Mouse (Mus musculus) intestine, postnatal 0 days (tissue): ENCODE measurements at regions not wholly inside any gene's neighbourhood (a gene's known extent, or its start where the extent isn't known, plus 50 kb on each side); places are given as distances from the start of the nearest gene placed in this dataset.

Source experiments
- ATAC-seq: fragments of 200-750 bp; cut with Nextera tagmentation; 2 replicates; pipeline ENCODE4 v1.8.0; 2017; ENCODE audit warnings: mild to moderate bottlenecking, moderate TSS enrichment, moderate library complexity
- H3K27ac ChIP-seq: fragments of 300-500 bp; sonication (generic); 2 replicates; pipeline ENCODE4 v1.5.1; 2014; ENCODE audit warnings: mild to moderate bottlenecking, low read depth, low read length, moderate library complexity
- H3K27me3 ChIP-seq: fragments of 300-500 bp; sonication (generic); replicated peaks from 2 replicates; pipeline ENCODE4 v1.6.1; 2014; ENCODE audit warnings: low read length, mixed read lengths; ENCODE audit not compliant: control insufficient read depth, insufficient read depth
- H3K36me3 ChIP-seq: fragments of 300-500 bp; sonication (generic); 2 replicates; pipeline ENCODE4 v1.6.1; 2014; ENCODE audit warnings: mild to moderate bottlenecking, moderate library complexity; ENCODE audit not compliant: control insufficient read depth, insufficient read depth
- H3K4me1 ChIP-seq: fragments of 300-500 bp; sonication (generic); replicated peaks from 2 replicates; pipeline ENCODE4 v1.6.1; 2014; ENCODE audit warnings: antibody characterized with exemption, low read length, mixed read lengths; ENCODE audit not compliant: control insufficient read depth, insufficient read depth
- H3K4me2 ChIP-seq: fragments of 300-500 bp; sonication (generic); replicated peaks from 2 replicates; pipeline ENCODE4 v1.6.1; 2014; ENCODE audit warnings: low read depth, mild to moderate bottlenecking, moderate library complexity
- H3K4me3 ChIP-seq: fragments of 300-500 bp; sonication (generic); 2 replicates; pipeline ENCODE4 v1.5.1; 2014; ENCODE audit warnings: low read depth, low read length
- H3K9ac ChIP-seq: fragments of 300-500 bp; sonication (generic); 2 replicates; pipeline ENCODE4 v1.6.1; 2014; ENCODE audit warnings: mild to moderate bottlenecking, low read depth, low read length
- H3K9me3 ChIP-seq: fragments of 300-500 bp; sonication (generic); 2 replicates; pipeline ENCODE4 v1.6.1; 2016; ENCODE audit warnings: mixed run types; ENCODE audit not compliant: control insufficient read depth
- CTCF ChIP-seq: sonication (generic); IDR thresholded peaks from 2 replicates; pipeline ENCODE4 v1.5.1; 2016; ENCODE audit warnings: low read depth, mild to moderate bottlenecking, control low read depth, antibody characterized with exemption, moderate library complexity
- WGBS: fragments of 180-500 bp; shearing (Covaris S2); extraction: QIAGEN DNeasy Blood & Tissue Kit; methylation state at CpG from one replicate; pipeline ENCODE4 v1.1.7; 2014; 5-methylcytosine and 5-hydroxymethylcytosine counted together

DNA sequence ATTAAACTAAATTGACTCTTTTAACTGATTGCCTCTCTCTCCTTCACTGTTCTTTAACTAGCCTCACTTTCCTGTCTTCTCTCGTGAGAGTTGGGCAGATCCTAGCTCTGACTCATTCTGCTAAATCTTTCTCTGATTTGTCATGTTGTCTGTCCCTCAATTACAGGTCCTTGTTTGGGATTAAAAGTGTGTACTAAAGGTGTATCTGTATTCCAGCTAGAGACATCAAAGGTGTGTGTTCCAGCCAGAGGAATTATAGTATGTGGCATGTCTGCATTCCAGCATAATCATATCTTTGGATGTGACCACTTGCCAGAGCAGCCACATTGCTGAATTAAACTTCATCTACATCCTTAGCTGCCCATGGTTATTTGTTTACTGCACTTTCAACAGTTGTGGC lies 167.5 kb upstream of the Fam83b start:
- TF ChIP-seq CTCF: no peak
- Histone ChIP-seq H3K9ac (no peak overlapping the region), H3K4me2 (no peak overlapping the region), H3K4me1 (no peaks in the 10 kb centered on the region), H3K27me3 (no peaks in the 10 kb centered on the region), H3K36me3 (no peaks in the 10 kb centered on the region), H3K4me3 (no peak overlapping the region), H3K9me3 (no peaks in the 10 kb centered on the region), H3K27ac (no peak overlapping the region)
- ATAC-seq: no peak
- WGBS: 39% methylated on average over 1 of the region's 1 CpGs

GRCm38 (mm10) chr9:76733812-76734211 lies 166.9 kb upstream of the Fam83b start:
- no peak for ATAC-seq
- Histone ChIP-seq H3K9ac (no peak overlapping the region), H3K27ac (no peak overlapping the region), H3K36me3 (no peaks in the 10 kb centered on the region), H3K4me1 (no peaks in the 10 kb centered on the region), H3K9me3 (no peaks in the 10 kb centered on the region), H3K4me3 (no peak overlapping the region), H3K27me3 (no peaks in the 10 kb centered on the region), H3K4me2 (no peak overlapping the region)
- TF ChIP-seq CTCF: no peak

GRCm38 (mm10) chr9:76722881-76723280 lies 156.0 kb upstream of the Fam83b start:
- Histone ChIP-seq H3K4me2 (no peak overlapping the region), H3K4me1 (no peaks in the 10 kb centered on the region), H3K4me3 (no peak overlapping the region), H3K27ac (no peak overlapping the region), H3K36me3 (no peaks in the 10 kb centered on the region), H3K9me3 (no peaks in the 10 kb centered on the region), H3K9ac (no peak overlapping the region), H3K27me3 (no peaks in the 10 kb centered on the region)
- no peak for ATAC-seq
- 72% methylated on average over 3 of the region's 3 CpGs for WGBS
- no peak for TF ChIP-seq CTCF

GRCm38 (mm10) chr9:76715852-76716251 lies 148.9 kb upstream of the Fam83b start:
- H3K27me3 ChIP-seq: no peaks in the 10 kb centered on the region
- no peak overlapping the region for H3K9ac ChIP-seq
- no peaks in the 10 kb centered on the region for H3K36me3 ChIP-seq
- TF ChIP-seq CTCF: no peak
- H3K9me3 ChIP-seq: no peaks in the 10 kb centered on the region
- no peak overlapping the region for H3K4me2 ChIP-seq
- 76% methylated on average over 1 of the region's 1 CpGs for WGBS
- no peak overlapping the region for H3K27ac ChIP-seq
- no peak overlapping the region for H3K4me3 ChIP-seq
- no peak for ATAC-seq
- no peaks in the 10 kb centered on the region for H3K4me1 ChIP-seq

- Histone ChIP-seq H3K9me3 (no peaks in the 10 kb centered on the region), H3K4me2 (no peak overlapping the region), H3K4me1 (no peaks in the 10 kb centered on the region), H3K27me3 (no peaks in the 10 kb centered on the region), H3K36me3 (no peaks in the 10 kb centered on the region), H3K4me3 (no peak overlapping the region), H3K9ac (no peak overlapping the region), H3K27ac (no peak overlapping the region)
- TF ChIP-seq CTCF: no peak
- ATAC-seq: no peak
- 21% methylated on average over 1 of the region's 1 CpGs for WGBS
Observed at GRCm38 (mm10) chr9:76706451-76706850, 139.5 kb upstream of the Fam83b start.

GRCm38 (mm10) chr9:76705786-76706185 lies 138.9 kb upstream of the Fam83b start:
- Histone ChIP-seq H3K4me1 (no peaks in the 10 kb centered on the region), H3K9ac (no peak overlapping the region), H3K27me3 (no peaks in the 10 kb centered on the region), H3K36me3 (no peaks in the 10 kb centered on the region), H3K4me3 (no peak overlapping the region), H3K9me3 (no peaks in the 10 kb centered on the region), H3K4me2 (no peak overlapping the region), H3K27ac (no peak overlapping the region)
- no peak for TF ChIP-seq CTCF
- ATAC-seq: no peak
- 77% methylated on average over 5 of the region's 5 CpGs for WGBS

GRCm38 (mm10) chr9:76695547-76695946 lies 128.6 kb upstream of the Fam83b start:
- Histone ChIP-seq H3K9me3 (no peaks in the 10 kb centered on the region), H3K4me2 (no peak overlapping the region), H3K27me3 (no peaks in the 10 kb centered on the region), H3K9ac (no peak overlapping the region), H3K27ac (no peak overlapping the region), H3K36me3 (no peaks in the 10 kb centered on the region), H3K4me3 (no peak overlapping the region), H3K4me1 (no peaks in the 10 kb centered on the region)
- no peak for ATAC-seq
- WGBS: 34% methylated on average over 4 of the region's 4 CpGs
- no peak for TF ChIP-seq CTCF
